Mouse (Mus musculus) olfactory bulb, adult 2 months (tissue): Measurements from ENCODE around the gene Syt13.

Source experiments
- CTCF ChIP-seq: fragments of 200-500 bp; IDR thresholded peaks from 2 replicates; pipeline ENCODE4 v1.5.1; 2012; ENCODE audit warnings: low read depth, mild to moderate bottlenecking, low read length, moderate library complexity; ENCODE audit not compliant: insufficient read depth
- POLR2A ChIP-seq: fragments of 200-500 bp; IDR thresholded peaks from 2 replicates; pipeline ENCODE4 v1.6.1; 2012; ENCODE audit warnings: mild to moderate bottlenecking, low read depth, low read length, moderate library complexity; ENCODE audit not compliant: insufficient read depth

- TF ChIP-seq POLR2A = no peak
- no peak for TF ChIP-seq CTCF
These were observed 2.7 kb downstream of the Syt13 start for GRCm38 (mm10) chr2:92917405-92918142.
